Mouse (Mus musculus) MEL (cell line): ENCODE data around the gene Gm13277.
"Not testable (repeated sequence)": the region's sequence is repeated elsewhere in the genome, so short reads cannot be mapped to it uniquely, and the experiment has no call there.

ENCODE experiments used
- CTCF ChIP-seq, 3 experiments: IDR thresholded peaks in 2 of 3; conservative IDR thresholded peaks in 1 of 3; 2 replicates each; pipeline ENCODE4 v1.5.1; 2011 to 2012; ENCODE audit warnings: low read length in 3 of 3, low read depth in 2 of 3, mild to moderate bottlenecking in 2 of 3, improper control_type of control experiment in 1 of 3, inconsistent platforms in 1 of 3, mixed read lengths in 1 of 3, moderate library complexity in 1 of 3; ENCODE audit not compliant: control insufficient read depth in 1 of 3, insufficient read depth in 1 of 3, poor library complexity in 1 of 3, severe bottlenecking in 1 of 3
- EP300 ChIP-seq, 2 experiments: IDR thresholded peaks; 2 replicates each; pipeline ENCODE4 v1.6.1; 2011; ENCODE audit warnings: improper control_type of control experiment in 2 of 2, low read length in 2 of 2, low read depth in 1 of 2, mild to moderate bottlenecking in 1 of 2
- MAX ChIP-seq: IDR thresholded peaks from 2 replicates; pipeline ENCODE4 v1.6.1; 2011; ENCODE audit warnings: low read length, improper control_type of control experiment
- MEF2A ChIP-seq: IDR thresholded peaks from 2 replicates; pipeline ENCODE4 v1.6.1; 2014; ENCODE audit warnings: low read depth, mild to moderate bottlenecking, inconsistent platforms, low read length, improper control_type of control experiment; ENCODE audit not compliant: poor library complexity, insufficient replicate concordance, severe bottlenecking; ENCODE audit errors: extremely low read depth
- POLR2A ChIP-seq, 2 experiments: IDR thresholded peaks; 2 replicates each; pipeline ENCODE4 v1.6.1; 2011 to 2012; ENCODE audit warnings: low read length in 2 of 2, mild to moderate bottlenecking in 2 of 2, control low read depth in 1 of 2, improper control_type of control experiment in 1 of 2, low read depth in 1 of 2, moderate library complexity in 1 of 2; ENCODE audit not compliant: control insufficient read depth in 1 of 2, insufficient read depth in 1 of 2, poor library complexity in 1 of 2

GRCm38 (mm10) chr4:88802954-88803353 is 14.5 kb downstream of the Gm13277 start, which contains the start of gene Gm13287:
- TF ChIP-seq POLR2A (IDR thresholded peaks at IDR 0.05; ENCODE audit: control insufficient read depth in 1 of 2, insufficient read depth in 1 of 2, low read depth in 1 of 2, low read length in 2 of 2, poor library complexity in 1 of 2); MEF2A; EP300 (IDR thresholded peaks at IDR 0.05; ENCODE audit: low read depth in 1 of 2, low read length in 2 of 2); CTCF (IDR thresholded peaks at IDR 0.05 in 2 of 3, conservative IDR thresholded peaks at IDR 0.05 in 1 of 3; ENCODE audit: control insufficient read depth in 1 of 3, insufficient read depth in 1 of 3, low read depth in 2 of 3, low read length in 3 of 3, poor library complexity in 1 of 3, severe bottlenecking in 1 of 3); MAX: not testable (repeated sequence)
